ENCODE assay signal across 10 mouse cellular contexts in genomic region chr11:120220963-120221827, GRCm38 (mm10). TPM values are rescaled to one million over a fixed set of nuclear protein-coding genes. Genes with fewer than 3 reads are reported as not detected.
DNase-seq lines count a peak whose midpoint lies in the region; ATAC-seq and TF ChIP-seq lines count a peak whose summit lies in the region.
"Had no signal": no experiment of that assay in that cellular context is flagged by ENCODE, and none has a peak within 500 bp of the region (broad histone marks: within the 10 kb centered on the region; RNA-seq: fewer than 3 reads in every experiment).

No protein-coding gene starts in this region.

- H3K4me3 ChIP-seq in heart, embryonic 10.5 days = 0 out of 2 replicates have a peak overlapping the region, but pooled peaks have one; percentile 3
- H3K4me3 ChIP-seq in lung, embryonic 14.5 days (ENCODE audit: low read depth, low read length) = peak overlapping the region; percentile 13
- no peak overlapping the region for H3K4me3 ChIP-seq in lung, adult 2 months (replicated peaks; ENCODE audit: extremely low read depth, low read depth, low read length)
- H3K4me3 ChIP-seq in heart, embryonic 16.5 days (ENCODE audit: low read length) = 0 out of 2 replicates have a peak overlapping the region, but pooled peaks have one; percentile 0
- H3K4me3 ChIP-seq in midbrain, embryonic 14.5 days (replicated peaks; ENCODE audit: low read depth, low read length) = no peak overlapping the region
- no peak overlapping the region for H3K4me3 ChIP-seq in thymus, adult 2 months (ENCODE audit: control insufficient read depth, insufficient read depth, low read length)
- H3K4me3 ChIP-seq: megakaryocyte, embryonic 14.5 days had no signal

- ATAC-seq in lung, embryonic 14.5 days (ENCODE audit: insufficient read depth) = no peak
- ATAC-seq in heart, embryonic 16.5 days (replicated peaks; ENCODE audit: extremely low read depth, insufficient read depth, low FRiP score) = no peak
- no peak for ATAC-seq in midbrain, embryonic 14.5 days (ENCODE audit: low FRiP score, low TSS enrichment)
- no peak for ATAC-seq in megakaryocyte, adult 5-6 weeks (ENCODE audit: poor library complexity, severe bottlenecking)

- H3K27me3 ChIP-seq in heart, embryonic 10.5 days (ENCODE audit: insufficient read depth, poor library complexity, severe bottlenecking) = no peaks in the 10 kb centered on the region
- no peaks in the 10 kb centered on the region for H3K27me3 ChIP-seq in lung, embryonic 14.5 days (ENCODE audit: insufficient read depth, low read length)
- H3K27me3 ChIP-seq in heart, embryonic 16.5 days (ENCODE audit: control insufficient read depth, insufficient read depth, low read length) = no peaks in the 10 kb centered on the region
- H3K27me3 ChIP-seq in midbrain, embryonic 14.5 days (ENCODE audit: control insufficient read depth, insufficient read depth, low read length) = no peaks in the 10 kb centered on the region
- no peaks in the 10 kb centered on the region; the same call in 1 of the 2 replicates for H3K27me3 ChIP-seq in thymus, adult 2 months (ENCODE audit: control insufficient read depth, insufficient read depth, low read length)

- H3K4me2 ChIP-seq in lung, embryonic 14.5 days = peak overlapping the region; percentile 42
- peak overlapping the region; percentile 30; the same call in 1 of the 2 replicates for H3K4me2 ChIP-seq in heart, embryonic 16.5 days (ENCODE audit: low read depth, low read length)
- H3K4me2 ChIP-seq in midbrain, embryonic 14.5 days (ENCODE audit: low read length) = no peak overlapping the region

- H3K9ac ChIP-seq in lung, embryonic 14.5 days = peak overlapping the region; percentile 27
- H3K9ac ChIP-seq in heart, embryonic 16.5 days (ENCODE audit: low read length) = 0 out of 2 replicates have a peak overlapping the region, but pooled peaks have one; percentile 41
- no peak overlapping the region for H3K9ac ChIP-seq in midbrain, embryonic 14.5 days (replicated peaks; ENCODE audit: low read length)

- no peaks in the 10 kb centered on the region for H3K36me3 ChIP-seq in heart, embryonic 10.5 days
- H3K36me3 ChIP-seq in lung, embryonic 14.5 days (ENCODE audit: insufficient read depth) = peaks cover under 1% of the 10 kb centered on the region; the same call in 1 of the 2 replicates
- no peaks in the 10 kb centered on the region for H3K36me3 ChIP-seq in heart, embryonic 16.5 days (ENCODE audit: control insufficient read depth, insufficient read depth)
- H3K36me3 ChIP-seq in midbrain, embryonic 14.5 days (ENCODE audit: control insufficient read depth, insufficient read depth, low read length) = no peaks in the 10 kb centered on the region
- no peaks in the 10 kb centered on the region for H3K36me3 ChIP-seq in thymus, adult 2 months (ENCODE audit: control insufficient read depth, insufficient read depth, low read length)

- WGBS in heart, embryonic 10.5 days = 40% methylated on average over 12 of the region's 12 CpGs
- 46% methylated on average over 12 of the region's 12 CpGs for WGBS in lung, embryonic 14.5 days
- WGBS in lung, adult 2 months = 47% methylated on average over 12 of the region's 12 CpGs
- 46% methylated on average over 12 of the region's 12 CpGs for WGBS in heart, embryonic 16.5 days
- 58% methylated on average over 12 of the region's 12 CpGs for WGBS in midbrain, embryonic 14.5 days
- 72% methylated on average over 12 of the region's 12 CpGs for WGBS in thymus, adult 2 months

- no peak for DNase-seq in heart, embryonic 10.5 days (ENCODE audit: low spot score)
- DNase-seq in heart, adult 8-10 months (ENCODE audit: low spot score) = no peak
- peak; percentile 71 for DNase-seq in lung, embryonic 14.5 days
- DNase-seq in lung, adult 2 months = no peak
- DNase-seq in midbrain, embryonic 14.5 days = peak; percentile 37
- no peak for DNase-seq in thymus, adult 2 months
- DNase-seq: thymus, adult 18-20 months had no signal

- TF ChIP-seq CTCF in lung, embryonic 14.5 days (IDR thresholded peaks at IDR 0.05; ENCODE audit: low read depth) = no peak
- no peak for TF ChIP-seq CTCF in lung, adult 2 months (IDR thresholded peaks at IDR 0.05; ENCODE audit: insufficient read depth, low read length)
- TF ChIP-seq CTCF in thymus, adult 2 months (IDR thresholded peaks at IDR 0.05; ENCODE audit: borderline replicate concordance, control insufficient read depth, extremely low read depth, insufficient read depth, low read length, poor library complexity) = no peak

- no peak for TF ChIP-seq POLR2A in lung, adult 2 months (IDR thresholded peaks at IDR 0.05; ENCODE audit: borderline replicate concordance, extremely low read depth, low read depth, low read length)
- no peak for TF ChIP-seq POLR2A in thymus, adult 2 months (IDR thresholded peaks at IDR 0.05; ENCODE audit: control insufficient read depth, extremely low read depth, insufficient read depth, low read length, poor library complexity)

- H3K27ac ChIP-seq in heart, embryonic 10.5 days = peak overlapping the region; percentile 92
- peak overlapping the region; percentile 73 for H3K27ac ChIP-seq in lung, embryonic 14.5 days (ENCODE audit: low read depth)
- H3K27ac ChIP-seq in heart, embryonic 16.5 days (ENCODE audit: low read length) = peak overlapping the region; percentile 74
- H3K27ac ChIP-seq in midbrain, embryonic 14.5 days (replicated peaks; ENCODE audit: low read depth, low read length) = peak overlapping the region; percentile 9; the same call in 1 of the 2 replicates
- no peak overlapping the region for H3K27ac ChIP-seq in thymus, adult 2 months (ENCODE audit: control insufficient read depth, insufficient read depth, low read length)

- no peaks in the 10 kb centered on the region for H3K9me3 ChIP-seq in heart, embryonic 10.5 days
- H3K9me3 ChIP-seq in lung, embryonic 14.5 days (ENCODE audit: low read depth, low read length) = no peaks in the 10 kb centered on the region
- no peaks in the 10 kb centered on the region for H3K9me3 ChIP-seq in heart, embryonic 16.5 days (replicated peaks; ENCODE audit: control insufficient read depth, low read length)
- H3K9me3 ChIP-seq in midbrain, embryonic 14.5 days (ENCODE audit: control insufficient read depth, low read length) = no peaks in the 10 kb centered on the region
- H3K9me3 ChIP-seq: megakaryocyte, embryonic 14.5 days had no signal

- H3K4me1 ChIP-seq in heart, embryonic 10.5 days = peaks cover 99% of the 10 kb centered on the region
- H3K4me1 ChIP-seq in lung, embryonic 14.5 days (ENCODE audit: insufficient read depth) = peaks cover 41% of the 10 kb centered on the region
- H3K4me1 ChIP-seq in lung, adult 2 months (ENCODE audit: control insufficient read depth, insufficient read depth, low read length) = peaks cover 12% of the 10 kb centered on the region
- peaks cover 61% of the 10 kb centered on the region for H3K4me1 ChIP-seq in heart, embryonic 16.5 days (ENCODE audit: control insufficient read depth, insufficient read depth, low read length)
- H3K4me1 ChIP-seq in midbrain, embryonic 14.5 days (ENCODE audit: control insufficient read depth, insufficient read depth, low read length) = peaks cover 55% of the 10 kb centered on the region
- H3K4me1 ChIP-seq in thymus, adult 2 months (replicated peaks; ENCODE audit: control insufficient read depth, insufficient read depth, low read length) = peaks cover 9% of the 10 kb centered on the region

RNA-seq across cellular contexts. Expression of gene Bahcc1, which starts 11.6 kb away (rescaled TPM):
- 7.7 and 12.9 TPM in 2 replicates for polyA plus RNA-seq in heart, embryonic 10.5 days (2016; fragmentation: Nextera tagmentation; extraction: Ambion mirVana)
- total RNA-seq in heart, adult 8-10 months (2022) = 10 to 100 TPM in 2 of 4 experiments, 1 to 10 TPM in 2; 6.2 to 12.6 (median 9.3) TPM
- 14.3 and 15.6 TPM in 2 replicates for polyA plus RNA-seq in lung, embryonic 14.5 days (2014; fragmentation: Nextera tagmentation; extraction: Ambion mirVana)
- 10.8 and 12.4 TPM in 2 replicates for polyA plus RNA-seq in lung, adult 2 months (2012; rRNA removed)
- 4.6 and 4.7 TPM in 2 replicates for polyA plus RNA-seq in heart, embryonic 16.5 days (2015; fragmentation: Nextera tagmentation; extraction: Ambion mirVana)
- 20.0 and 25.9 TPM in 2 replicates for polyA plus RNA-seq in midbrain, embryonic 14.5 days (2014; fragmentation: Nextera tagmentation; extraction: Ambion mirVana)
- 3.1 and 4.4 TPM in 2 replicates for total RNA-seq in megakaryocyte, adult 5-6 weeks (2015)
- total RNA-seq in megakaryocyte, adult 5-6 weeks (2017) = 1.3 and 1.7 TPM in 2 replicates
- polyA plus RNA-seq in thymus, adult 2 months (2012; rRNA removed) = 11.0 and 15.1 TPM in 2 replicates

Comparison
In these comparisons a context has a peak if more than half of its experiments do, and no peak if none do; other contexts are left out.
1. DNase-seq: peak in lung, embryonic 14.5 days (single experiment) and midbrain, embryonic 14.5 days (single experiment); none in heart, embryonic 10.5 days (single experiment), heart, adult 8-10 months (single experiment), lung, adult 2 months (single experiment) and thymus, adult 2 months (single experiment).
2. H3K4me3 ChIP-seq: peak in heart, embryonic 10.5 days (single experiment), lung, embryonic 14.5 days (single experiment) and heart, embryonic 16.5 days (single experiment); none in lung, adult 2 months (single experiment), midbrain, embryonic 14.5 days (single experiment) and thymus, adult 2 months (single experiment).